Mouse (Mus musculus) embryonic facial prominence, embryonic 14.5 days (tissue): Measurements from ENCODE around the gene Ntrk3. TPM values are rescaled to one million over a fixed set of nuclear protein-coding genes. Genes with fewer than 3 reads are reported as not detected.

Source experiments
- ATAC-seq: fragments of 200-750 bp; cut with Nextera tagmentation; 2 replicates; pipeline ENCODE4 v1.8.0; 2017; ENCODE audit warnings: low read depth, moderate number of reproducible peaks, moderate TSS enrichment
- DNase-seq: peaks from one replicate; pipeline ENCODE4 v3.0.0-alpha.2; 2015; ENCODE audit warnings: low spot score
- H3K27ac ChIP-seq: fragments of 300-500 bp; sonication (generic); replicated peaks from 2 replicates; pipeline ENCODE4 v1.5.1; 2014; ENCODE audit warnings: low read depth, mild to moderate bottlenecking, low read length, moderate library complexity
- H3K27me3 ChIP-seq: fragments of 300-500 bp; sonication (generic); replicated peaks from 2 replicates; pipeline ENCODE4 v1.6.1; 2014; ENCODE audit warnings: low read length; ENCODE audit not compliant: control insufficient read depth, insufficient read depth
- H3K36me3 ChIP-seq: fragments of 300-500 bp; sonication (generic); 2 replicates; pipeline ENCODE4 v1.6.1; 2014; ENCODE audit warnings: low read length, mixed read lengths; ENCODE audit not compliant: control insufficient read depth, insufficient read depth
- H3K4me1 ChIP-seq: fragments of 300-500 bp; sonication (generic); 2 replicates; pipeline ENCODE4 v1.6.1; 2014; ENCODE audit warnings: antibody characterized with exemption, low read length; ENCODE audit not compliant: control insufficient read depth, insufficient read depth
- H3K4me2 ChIP-seq: fragments of 300-500 bp; sonication (generic); 2 replicates; pipeline ENCODE4 v1.6.1; 2014; ENCODE audit warnings: low read depth, mild to moderate bottlenecking, low read length, moderate library complexity, mixed read lengths
- H3K4me3 ChIP-seq: fragments of 300-500 bp; sonication (generic); 2 replicates; pipeline ENCODE4 v1.5.1; 2014; ENCODE audit warnings: low read depth, mild to moderate bottlenecking, low read length
- H3K9ac ChIP-seq: fragments of 300-500 bp; sonication (generic); 2 replicates; pipeline ENCODE4 v1.6.1; 2014; ENCODE audit warnings: low read depth, mild to moderate bottlenecking, low read length, moderate library complexity, mixed read lengths
- H3K9me3 ChIP-seq: fragments of 300-500 bp; sonication (generic); 2 replicates; pipeline ENCODE4 v1.6.1; 2016; ENCODE audit warnings: low read length; ENCODE audit not compliant: control insufficient read depth
- WGBS: fragments of 180-500 bp; shearing (Covaris S2); extraction: QIAGEN DNeasy Blood & Tissue Kit; methylation state at CpG from one replicate; pipeline ENCODE4 v1.1.7; 2014; 5-methylcytosine and 5-hydroxymethylcytosine counted together
- polyA plus RNA-seq: library from polyadenylated mRNA; unstranded; fragments of >200 nt; fragmentation: Nextera tagmentation; extraction: Ambion mirVana; gene quantifications from 2 replicates; pipeline ENCODE4 v1.2.1, GENCODE M21; 2014

Gene Ntrk3
- polyA plus RNA-seq, 1 experiment from 2014 or later = 10.5 TPM

GRCm38 (mm10) chr7:78440896-78441295, 296.9 kb downstream of the Ntrk3 start:
- H3K36me3 ChIP-seq = no peaks in the 10 kb centered on the region
- no peak overlapping the region for H3K9ac ChIP-seq
- ATAC-seq (no peak), DNase-seq (no peak)
- WGBS = 62% methylated on average over 3 of the region's 3 CpGs
- H3K4me3 ChIP-seq = no peak overlapping the region
- no peaks in the 10 kb centered on the region for H3K27me3 ChIP-seq
- no peaks in the 10 kb centered on the region for H3K4me1 ChIP-seq
- H3K4me2 ChIP-seq = no peak overlapping the region
- no peak overlapping the region for H3K27ac ChIP-seq
- H3K9me3 ChIP-seq = no peaks in the 10 kb centered on the region

GRCm38 (mm10) chr7:78440476-78440875, 297.3 kb downstream of the Ntrk3 start:
- WGBS = 81% methylated on average over 6 of the region's 6 CpGs
- Histone ChIP-seq H3K36me3 (no peaks in the 10 kb centered on the region), H3K4me1 (no peaks in the 10 kb centered on the region), H3K27ac (no peak overlapping the region), H3K9ac (no peak overlapping the region), H3K4me2 (no peak overlapping the region), H3K9me3 (no peaks in the 10 kb centered on the region), H3K4me3 (no peak overlapping the region), H3K27me3 (no peaks in the 10 kb centered on the region)
- ATAC-seq (no peak), DNase-seq (no peak)

- Histone ChIP-seq H3K36me3 (no peaks in the 10 kb centered on the region), H3K9ac (no peak overlapping the region), H3K4me3 (no peak overlapping the region), H3K27ac (no peak overlapping the region), H3K4me1 (no peaks in the 10 kb centered on the region), H3K9me3 (no peaks in the 10 kb centered on the region), H3K4me2 (no peak overlapping the region), H3K27me3 (no peaks in the 10 kb centered on the region)
- WGBS = 69% methylated on average over 8 of the region's 9 CpGs
- peak; percentile 37; the same call in 1 of the 2 replicates for ATAC-seq
- peak; percentile 42 for DNase-seq
Observed at GRCm38 (mm10) chr7:78439361-78440120, 298.3 kb downstream of the Ntrk3 start.

- no peaks in the 10 kb centered on the region for H3K9me3 ChIP-seq
- H3K9ac ChIP-seq = no peak overlapping the region
- no peak for DNase-seq
- no peaks in the 10 kb centered on the region for H3K36me3 ChIP-seq
- H3K4me1 ChIP-seq = no peaks in the 10 kb centered on the region
- no peak overlapping the region for H3K4me3 ChIP-seq
- H3K27ac ChIP-seq = no peak overlapping the region
- WGBS = 70% methylated on average over 5 of the region's 5 CpGs
- H3K27me3 ChIP-seq = no peaks in the 10 kb centered on the region
- no peak overlapping the region for H3K4me2 ChIP-seq
- ATAC-seq = no peak
Observed at GRCm38 (mm10) chr7:78433617-78434144, 304.1 kb downstream of the Ntrk3 start.

GRCm38 (mm10) chr7:78431611-78432010, 306.2 kb downstream of the Ntrk3 start:
- Histone ChIP-seq H3K4me3 (no peak overlapping the region), H3K27me3 (no peaks in the 10 kb centered on the region)
- WGBS = 86% methylated on average over 4 of the region's 4 CpGs

GRCm38 (mm10) chr7:78412172-78412571, 325.6 kb downstream of the Ntrk3 start:
- Histone ChIP-seq H3K9ac (no peak overlapping the region), H3K27ac (no peak overlapping the region), H3K4me1 (no peaks in the 10 kb centered on the region), H3K36me3 (no peaks in the 10 kb centered on the region), H3K9me3 (no peaks in the 10 kb centered on the region), H3K4me2 (no peak overlapping the region), H3K4me3 (no peak overlapping the region), H3K27me3 (no peaks in the 10 kb centered on the region)
- no peak for ATAC-seq
- 89% methylated on average over 2 of the region's 2 CpGs for WGBS
- no peak for DNase-seq

More at GRCm38 (mm10) chr7:78431611-78432010, 306.2 kb downstream of the Ntrk3 start:
- Histone ChIP-seq H3K4me2 (no peak overlapping the region), H3K9ac (no peak overlapping the region), H3K36me3 (no peaks in the 10 kb centered on the region), H3K27ac (no peak overlapping the region), H3K9me3 (no peaks in the 10 kb centered on the region), H3K4me1 (no peaks in the 10 kb centered on the region)
- ATAC-seq (no peak), DNase-seq (no peak)

GRCm38 (mm10) chr7:78409970-78410369, 327.8 kb downstream of the Ntrk3 start:
- H3K9me3 ChIP-seq = no peaks in the 10 kb centered on the region
- no peaks in the 10 kb centered on the region for H3K27me3 ChIP-seq
- WGBS = 72% methylated on average over 5 of the region's 5 CpGs
- H3K4me3 ChIP-seq = no peak overlapping the region
- no peak for DNase-seq
- no peak overlapping the region for H3K9ac ChIP-seq
- no peaks in the 10 kb centered on the region for H3K4me1 ChIP-seq
- no peak overlapping the region for H3K4me2 ChIP-seq
- no peak overlapping the region for H3K27ac ChIP-seq
- H3K36me3 ChIP-seq = no peaks in the 10 kb centered on the region
- no peak for ATAC-seq

- Histone ChIP-seq H3K27me3 (no peaks in the 10 kb centered on the region), H3K9me3 (no peaks in the 10 kb centered on the region), H3K4me3 (no peak overlapping the region), H3K27ac (no peak overlapping the region), H3K9ac (no peak overlapping the region), H3K36me3 (no peaks in the 10 kb centered on the region), H3K4me1 (no peaks in the 10 kb centered on the region), H3K4me2 (no peak overlapping the region)
- DNase-seq (peak; percentile 8), ATAC-seq (peak; percentile 22; the same call in 1 of the 2 replicates)
- WGBS = 79% methylated on average over 5 of the region's 5 CpGs
Observed at GRCm38 (mm10) chr7:78406641-78407291, 331.0 kb downstream of the Ntrk3 start.
